Mouse (Mus musculus): ENCODE measurements around the gene Clip3. TPM values are rescaled to one million over a fixed set of nuclear protein-coding genes. Genes with fewer than 3 reads are reported as not detected.

Clip3 gene
- polyA plus RNA-seq, 1 experiment from 2014 or later: 115 TPM

- no peak for ATAC-seq (ENCODE audit: low read depth)
- H3K9ac ChIP-seq (replicated peaks; ENCODE audit: low read depth, low read length): no peak overlapping the region
- H3K4me1 ChIP-seq (ENCODE audit: control insufficient read depth, insufficient read depth, low read length): 0 out of 2 replicates have a peak, but pooled peaks cover 3% of the 10 kb centered on the region
- H3K27me3 ChIP-seq (ENCODE audit: control insufficient read depth, insufficient read depth, low read length): no peaks in the 10 kb centered on the region
- H3K27ac ChIP-seq (ENCODE audit: low read depth, low read length): no peak overlapping the region
- H3K4me2 ChIP-seq (ENCODE audit: low read depth, low read length): no peak overlapping the region
- WGBS: 65% methylated on average over 2 of the region's 2 CpGs
- no peaks in the 10 kb centered on the region for H3K36me3 ChIP-seq (ENCODE audit: control insufficient read depth, insufficient read depth, low read length)
- H3K4me3 ChIP-seq (ENCODE audit: low read depth, low read length): no peak overlapping the region
- H3K9me3 ChIP-seq (ENCODE audit: control insufficient read depth, low read length): no peaks in the 10 kb centered on the region
Observed at GRCm38 (mm10) chr7:30278911-30279310, 12.6 kb upstream of the Clip3 start.

GRCm38 (mm10) chr7:30279536-30279935 lies 12.0 kb upstream of the Clip3 start:
- Histone ChIP-seq H3K9me3 (ENCODE audit: control insufficient read depth, low read length) (no peaks in the 10 kb centered on the region), H3K4me2 (ENCODE audit: low read depth, low read length) (peak overlapping the region; percentile 72), H3K36me3 (ENCODE audit: control insufficient read depth, insufficient read depth, low read length) (no peaks in the 10 kb centered on the region), H3K4me1 (ENCODE audit: control insufficient read depth, insufficient read depth, low read length) (0 out of 2 replicates have a peak, but pooled peaks cover 3% of the 10 kb centered on the region), H3K27ac (ENCODE audit: low read depth, low read length) (no peak overlapping the region), H3K27me3 (ENCODE audit: control insufficient read depth, insufficient read depth, low read length) (no peaks in the 10 kb centered on the region), H3K4me3 (ENCODE audit: low read depth, low read length) (peak overlapping the region; percentile 64), H3K9ac (replicated peaks; ENCODE audit: low read depth, low read length) (0 out of 2 replicates have a peak overlapping the region, but pooled peaks have one; percentile 37)
- no peak for ATAC-seq (ENCODE audit: low read depth)
- 0% methylated on average over 6 of the region's 6 CpGs for WGBS

- peak within 1 kb of the TSS; percentile 37 for H3K9ac ChIP-seq (replicated peaks; ENCODE audit: low read depth, low read length)
- H3K36me3 ChIP-seq (ENCODE audit: control insufficient read depth, insufficient read depth, low read length): no peaks in the 10 kb centered on the region
- no peaks in the 10 kb centered on the region for H3K27me3 ChIP-seq (ENCODE audit: control insufficient read depth, insufficient read depth, low read length)
- 0 out of 2 replicates have a peak, but pooled peaks cover 3% of the 10 kb centered on the region for H3K4me1 ChIP-seq (ENCODE audit: control insufficient read depth, insufficient read depth, low read length)
- peak; percentile 96 for ATAC-seq (ENCODE audit: low read depth)
- peak within 1 kb of the TSS; percentile 64 for H3K4me3 ChIP-seq (ENCODE audit: low read depth, low read length)
- H3K9me3 ChIP-seq (ENCODE audit: control insufficient read depth, low read length): no peaks in the 10 kb centered on the region
- H3K27ac ChIP-seq (ENCODE audit: low read depth, low read length): peak within 1 kb of the TSS; percentile 88
- WGBS: 0% methylated on average over 47 of the region's 49 CpGs
- peak within 1 kb of the TSS; percentile 72 for H3K4me2 ChIP-seq (ENCODE audit: low read depth, low read length)
Observed at GRCm38 (mm10) chr7:30279951-30280669, 11.4 kb upstream of the Clip3 start, which contains the start of the genes Thap8 and Wdr62. Gene Thap8, plus strand, starts transcription at chr7:30280094. Gene Wdr62, minus strand, starts transcription at chr7:30280419.

- peak overlapping the region; percentile 72 for H3K4me2 ChIP-seq (ENCODE audit: low read depth, low read length)
- ATAC-seq (ENCODE audit: low read depth): peak; percentile 91
- no peaks in the 10 kb centered on the region for H3K9me3 ChIP-seq (ENCODE audit: control insufficient read depth, low read length)
- H3K4me1 ChIP-seq (ENCODE audit: control insufficient read depth, insufficient read depth, low read length): 0 out of 2 replicates have a peak, but pooled peaks cover 3% of the 10 kb centered on the region
- WGBS: under 1% methylated on average over 20 of the region's 20 CpGs
- peak overlapping the region; percentile 17 for H3K9ac ChIP-seq (replicated peaks; ENCODE audit: low read depth, low read length)
- peak overlapping the region; percentile 64 for H3K4me3 ChIP-seq (ENCODE audit: low read depth, low read length)
- peak overlapping the region; percentile 88 for H3K27ac ChIP-seq (ENCODE audit: low read depth, low read length)
- H3K36me3 ChIP-seq (ENCODE audit: control insufficient read depth, insufficient read depth, low read length): no peaks in the 10 kb centered on the region
- no peaks in the 10 kb centered on the region for H3K27me3 ChIP-seq (ENCODE audit: control insufficient read depth, insufficient read depth, low read length)
Observed at GRCm38 (mm10) chr7:30280670-30281138, 10.8 kb upstream of the Clip3 start.

- ATAC-seq (ENCODE audit: low read depth): no peak
- 87% methylated on average over 4 of the region's 4 CpGs for WGBS
- H3K36me3 ChIP-seq (ENCODE audit: control insufficient read depth, insufficient read depth, low read length): no peaks in the 10 kb centered on the region
- no peaks in the 10 kb centered on the region for H3K27me3 ChIP-seq (ENCODE audit: control insufficient read depth, insufficient read depth, low read length)
- H3K27ac ChIP-seq (ENCODE audit: low read depth, low read length): no peak overlapping the region; the same call in 1 of the 2 replicates
- 0 out of 2 replicates have a peak, but pooled peaks cover 3% of the 10 kb centered on the region for H3K4me1 ChIP-seq (ENCODE audit: control insufficient read depth, insufficient read depth, low read length)
- H3K9ac ChIP-seq (replicated peaks; ENCODE audit: low read depth, low read length): no peak overlapping the region
- no peaks in the 10 kb centered on the region for H3K9me3 ChIP-seq (ENCODE audit: control insufficient read depth, low read length)
- no peak overlapping the region for H3K4me2 ChIP-seq (ENCODE audit: low read depth, low read length)
- H3K4me3 ChIP-seq (ENCODE audit: low read depth, low read length): no peak overlapping the region
Observed at GRCm38 (mm10) chr7:30281522-30281921, 10.0 kb upstream of the Clip3 start.

GRCm38 (mm10) chr7:30282740-30283139 lies 8.8 kb upstream of the Clip3 start:
- 0 out of 2 replicates have a peak, but pooled peaks cover 3% of the 10 kb centered on the region for H3K4me1 ChIP-seq (ENCODE audit: control insufficient read depth, insufficient read depth, low read length)
- H3K4me3 ChIP-seq (ENCODE audit: low read depth, low read length): no peak overlapping the region
- WGBS: 80% methylated on average over 7 of the region's 7 CpGs
- no peak for ATAC-seq (ENCODE audit: low read depth)
- H3K9ac ChIP-seq (replicated peaks; ENCODE audit: low read depth, low read length): no peak overlapping the region
- no peaks in the 10 kb centered on the region for H3K36me3 ChIP-seq (ENCODE audit: control insufficient read depth, insufficient read depth, low read length)
- H3K27ac ChIP-seq (ENCODE audit: low read depth, low read length): no peak overlapping the region
- no peak overlapping the region for H3K4me2 ChIP-seq (ENCODE audit: low read depth, low read length)
- H3K27me3 ChIP-seq (ENCODE audit: control insufficient read depth, insufficient read depth, low read length): no peaks in the 10 kb centered on the region
- H3K9me3 ChIP-seq (ENCODE audit: control insufficient read depth, low read length): no peaks in the 10 kb centered on the region

- Histone ChIP-seq H3K27me3 (ENCODE audit: control insufficient read depth, insufficient read depth, low read length) (no peaks in the 10 kb centered on the region), H3K9ac (replicated peaks; ENCODE audit: low read depth, low read length) (no peak overlapping the region), H3K27ac (ENCODE audit: low read depth, low read length) (no peak overlapping the region), H3K4me2 (ENCODE audit: low read depth, low read length) (no peak overlapping the region), H3K36me3 (ENCODE audit: control insufficient read depth, insufficient read depth, low read length) (no peaks in the 10 kb centered on the region), H3K9me3 (ENCODE audit: control insufficient read depth, low read length) (no peaks in the 10 kb centered on the region), H3K4me1 (ENCODE audit: control insufficient read depth, insufficient read depth, low read length) (no peaks in the 10 kb centered on the region), H3K4me3 (ENCODE audit: low read depth, low read length) (no peak overlapping the region)
- no peak for ATAC-seq (ENCODE audit: low read depth)
- 63% methylated on average over 8 of the region's 8 CpGs for WGBS
Observed at GRCm38 (mm10) chr7:30286701-30287410, 4.7 kb upstream of the Clip3 start.

- no peak overlapping the region for H3K4me2 ChIP-seq (ENCODE audit: low read depth, low read length)
- H3K4me3 ChIP-seq (ENCODE audit: low read depth, low read length): no peak overlapping the region
- H3K4me1 ChIP-seq (ENCODE audit: control insufficient read depth, insufficient read depth, low read length): peaks cover 9% of the 10 kb centered on the region
- 67% methylated on average over 6 of the region's 6 CpGs for WGBS
- no peaks in the 10 kb centered on the region for H3K36me3 ChIP-seq (ENCODE audit: control insufficient read depth, insufficient read depth, low read length)
- H3K27ac ChIP-seq (ENCODE audit: low read depth, low read length): no peak overlapping the region
- ATAC-seq (ENCODE audit: low read depth): no peak
- no peak overlapping the region for H3K9ac ChIP-seq (replicated peaks; ENCODE audit: low read depth, low read length)
- H3K27me3 ChIP-seq (ENCODE audit: control insufficient read depth, insufficient read depth, low read length): no peaks in the 10 kb centered on the region
- H3K9me3 ChIP-seq (ENCODE audit: control insufficient read depth, low read length): no peaks in the 10 kb centered on the region
Observed at GRCm38 (mm10) chr7:30288046-30288445, 3.5 kb upstream of the Clip3 start.
